Mouse (Mus musculus): ENCODE results near the gene Copz2.
"Not testable (repeated sequence)": the region's sequence is repeated elsewhere in the genome, so short reads cannot be mapped to it uniquely, and the experiment has no call there.

The Copz2 gene

DNA sequence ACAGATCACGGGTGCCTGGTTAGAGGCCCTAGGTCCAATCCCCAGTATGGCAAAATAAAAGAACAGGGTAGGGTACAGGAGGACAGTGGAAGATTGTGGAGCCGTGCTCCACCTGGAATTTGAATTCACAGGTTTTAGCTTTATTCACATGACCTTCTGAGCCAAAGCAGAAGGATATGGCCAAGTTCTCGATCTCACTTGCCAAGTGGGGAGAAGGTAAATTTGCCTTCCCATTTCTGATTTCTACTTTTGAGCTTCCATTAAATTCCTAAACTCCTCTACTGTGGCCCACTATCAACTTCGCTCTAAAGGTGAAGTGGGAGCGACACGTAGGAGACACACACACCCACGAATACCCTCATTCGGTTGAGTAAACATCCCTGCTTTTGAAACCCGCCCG lies 20.8 kb upstream of the Copz2 start:
- no peak for DNase-seq (ENCODE audit: low read depth)

DNA sequence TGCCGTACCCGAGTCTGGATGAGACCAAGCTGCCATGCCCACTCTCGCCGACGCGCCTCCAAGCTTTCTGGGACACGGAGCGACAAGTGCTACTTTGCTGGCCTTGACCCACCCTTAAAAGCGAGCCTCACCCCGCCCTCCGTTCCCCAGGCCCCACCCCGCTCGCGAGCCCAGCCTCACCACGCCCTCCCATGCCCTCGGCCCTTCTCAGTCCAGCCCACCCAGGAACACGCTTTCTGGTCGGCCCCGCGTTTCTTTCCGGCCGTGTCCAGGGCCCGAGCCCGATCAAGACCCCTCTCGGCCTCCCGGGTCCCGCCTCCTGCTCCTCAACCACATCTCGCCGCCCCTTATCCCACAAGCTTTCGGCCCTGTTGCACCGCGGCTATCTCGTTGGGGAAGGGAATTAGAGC lies 20.3 kb upstream of the Copz2 start:
- DNase-seq (ENCODE audit: low read depth): peak; percentile 79

DNA sequence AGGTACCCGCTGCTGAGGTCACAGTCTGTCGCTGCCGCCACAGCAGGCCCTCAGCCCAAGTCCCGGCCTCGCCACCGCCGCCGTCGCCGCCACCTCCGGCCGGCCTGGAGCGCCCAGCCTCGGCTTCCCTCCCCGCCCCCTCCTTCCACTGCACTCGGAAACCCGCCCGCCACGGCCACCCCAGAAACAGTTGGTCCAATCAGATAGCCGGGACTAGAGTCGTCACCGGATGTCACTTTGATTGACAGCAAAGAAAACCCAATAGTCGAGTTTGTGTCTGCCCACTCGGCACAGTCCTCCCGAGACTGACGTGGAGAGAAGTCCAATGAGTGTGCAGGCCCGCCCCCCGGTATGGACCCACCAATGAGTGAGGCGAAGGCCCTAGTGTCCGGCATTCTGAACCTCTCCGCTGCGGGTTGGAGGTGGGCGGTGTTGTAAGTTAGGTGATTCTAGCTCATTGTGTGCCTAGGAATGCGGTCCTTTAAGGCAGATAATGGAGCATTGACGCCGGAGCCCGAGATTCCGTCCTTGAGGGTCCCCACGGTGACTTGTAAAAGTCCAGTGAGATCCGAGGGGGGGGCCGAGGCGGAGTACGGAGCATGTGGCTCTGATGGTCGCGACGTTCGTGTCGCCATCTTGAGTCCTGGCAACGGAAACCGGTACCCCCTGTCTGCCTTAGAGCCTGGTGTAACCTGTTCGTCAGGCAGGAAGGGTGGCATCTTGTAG lies 19.7 kb upstream of the Copz2 start, which contains the start of gene Nfe2l1:
Gene Nfe2l1, minus strand, starts transcription at position 156 of the 726 bp plus-strand sequence.
- DNase-seq (ENCODE audit: low read depth): peak; percentile 96

DNA sequence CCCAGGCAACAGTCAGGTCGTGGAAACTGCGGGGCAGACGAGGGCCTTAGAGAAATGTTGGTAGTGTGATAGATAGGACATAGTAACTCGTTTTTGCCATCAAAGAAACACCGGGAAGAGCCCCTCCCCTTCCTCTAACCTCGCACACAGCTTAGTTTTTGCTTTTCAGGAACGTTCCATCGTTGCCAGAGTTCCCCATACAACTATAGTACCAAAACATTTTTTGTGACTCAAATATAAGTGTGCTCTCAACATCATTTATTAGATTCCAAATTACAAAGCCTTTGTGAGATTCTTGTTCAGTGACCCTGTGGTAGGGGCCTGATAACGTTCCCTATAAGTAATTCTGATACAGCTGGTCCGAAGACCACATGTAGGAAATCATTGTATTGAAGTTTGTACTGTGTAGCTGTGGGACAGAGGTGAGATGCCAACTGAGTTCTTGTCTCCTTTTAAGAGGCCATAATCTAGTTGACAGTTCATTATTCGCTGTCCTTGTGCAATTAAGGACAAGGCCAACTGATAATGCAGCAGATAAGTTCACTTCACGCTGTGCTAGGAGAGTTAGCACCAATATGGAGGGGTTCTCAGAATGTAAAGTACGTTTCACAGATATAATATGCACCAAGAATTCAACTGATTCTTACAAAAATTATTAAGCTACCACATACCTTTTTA lies 19.0 kb upstream of the Copz2 start:
- no peak for DNase-seq (ENCODE audit: low read depth)

DNA sequence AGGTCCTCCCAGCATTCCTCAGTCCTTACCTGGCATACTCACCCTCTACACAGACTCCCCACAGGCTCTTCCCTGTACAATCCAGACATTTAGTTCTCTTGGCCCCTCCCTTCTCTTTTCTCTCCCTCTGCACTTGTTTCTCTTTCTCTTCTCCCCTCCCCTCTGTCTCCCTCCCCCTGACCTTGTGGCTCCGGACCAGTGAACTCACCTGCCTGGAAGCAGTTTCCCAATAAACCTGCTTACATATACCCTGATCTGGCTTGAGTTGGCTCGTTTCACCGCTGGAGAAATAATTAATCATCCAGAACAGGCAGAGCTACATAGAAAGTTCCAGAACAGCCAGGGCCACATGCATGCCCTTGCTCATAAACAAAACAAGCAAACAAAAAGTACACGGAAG lies 18.2 kb upstream of the Copz2 start:
- DNase-seq (ENCODE audit: low read depth): no peak

DNA sequence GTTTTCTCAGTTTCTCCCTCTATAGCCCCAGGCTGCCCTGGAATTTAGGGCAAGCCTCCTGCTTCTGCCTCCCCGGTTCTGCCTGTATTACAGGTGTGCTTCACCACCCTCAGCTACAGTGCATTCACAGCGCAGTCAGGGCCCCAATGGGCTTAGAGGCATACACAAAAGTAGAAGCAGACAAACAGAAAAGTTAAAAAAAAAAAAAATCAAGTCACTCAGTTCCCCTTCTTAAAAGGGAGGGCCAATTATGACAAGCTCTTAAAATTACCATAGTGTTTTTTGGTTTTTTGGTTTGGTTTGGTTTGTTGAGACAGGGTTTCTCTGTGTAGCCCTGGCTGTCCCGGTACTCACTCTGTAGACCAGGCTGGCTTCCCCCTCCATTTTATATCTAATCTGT lies 17.1 kb upstream of the Copz2 start:
- no peak for DNase-seq (ENCODE audit: low read depth)

DNA sequence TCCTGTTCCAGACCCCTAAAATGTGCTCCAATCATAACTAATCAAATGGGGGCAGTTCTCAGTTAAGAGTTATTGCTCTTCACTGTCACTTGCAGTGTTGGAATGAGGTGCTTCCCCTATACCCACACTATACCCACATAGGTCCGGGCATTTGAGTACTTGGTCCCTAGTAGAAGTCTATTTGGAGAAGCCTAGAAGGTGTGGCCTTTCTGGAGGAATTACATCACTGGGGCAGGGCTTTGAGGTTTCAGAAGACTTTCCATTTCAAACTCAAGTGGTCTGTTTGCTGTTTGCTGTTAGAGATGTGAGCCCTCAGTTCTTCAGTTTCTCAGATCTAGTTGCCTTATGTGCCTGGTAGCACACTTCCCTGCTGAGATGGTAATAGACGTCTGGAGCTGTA lies 16.7 kb upstream of the Copz2 start:
- no peak for DNase-seq (ENCODE audit: low read depth)

DNA sequence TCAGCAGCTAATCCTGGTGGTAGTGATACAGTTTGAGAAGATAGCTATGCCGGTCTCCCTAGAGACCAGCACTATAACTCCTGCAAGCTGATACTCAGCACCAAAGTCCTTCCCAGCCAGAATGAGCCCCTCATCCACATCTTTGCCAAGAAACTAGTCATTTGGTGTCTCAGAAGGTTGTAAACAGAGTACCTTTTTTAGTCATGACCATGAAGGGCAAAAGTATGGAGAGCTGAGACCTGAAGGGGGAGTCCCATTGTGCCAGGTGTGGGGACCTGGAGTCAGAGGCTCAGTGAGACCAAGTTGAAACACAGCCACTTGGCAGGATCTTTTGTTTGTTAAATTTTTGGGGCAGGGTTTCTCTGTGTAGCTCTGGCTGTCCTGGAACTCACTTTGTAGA lies 15.5 kb upstream of the Copz2 start:
- DNase-seq (ENCODE audit: low read depth): no peak

DNA sequence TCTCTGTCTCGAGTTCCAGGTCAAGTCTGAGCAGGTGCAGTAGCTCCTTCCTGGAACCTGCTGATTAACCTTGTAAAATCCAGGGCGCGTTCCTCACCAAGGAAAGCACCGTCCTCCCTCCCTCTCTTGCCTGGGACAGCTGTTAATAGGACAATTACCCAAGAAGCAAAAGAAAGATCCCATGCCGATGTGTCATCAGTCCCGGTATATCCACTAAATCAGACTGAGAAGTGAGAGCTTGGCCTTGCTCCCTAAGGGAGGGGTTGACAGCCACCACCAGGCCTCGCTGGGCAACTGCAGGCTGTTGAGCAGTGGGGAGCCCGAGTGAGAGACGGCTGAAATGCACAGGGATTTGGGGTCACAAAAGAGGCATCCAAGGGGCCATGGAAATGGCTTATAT lies 12.4 kb upstream of the Copz2 start:
- no peak for DNase-seq (ENCODE audit: low read depth)

DNA sequence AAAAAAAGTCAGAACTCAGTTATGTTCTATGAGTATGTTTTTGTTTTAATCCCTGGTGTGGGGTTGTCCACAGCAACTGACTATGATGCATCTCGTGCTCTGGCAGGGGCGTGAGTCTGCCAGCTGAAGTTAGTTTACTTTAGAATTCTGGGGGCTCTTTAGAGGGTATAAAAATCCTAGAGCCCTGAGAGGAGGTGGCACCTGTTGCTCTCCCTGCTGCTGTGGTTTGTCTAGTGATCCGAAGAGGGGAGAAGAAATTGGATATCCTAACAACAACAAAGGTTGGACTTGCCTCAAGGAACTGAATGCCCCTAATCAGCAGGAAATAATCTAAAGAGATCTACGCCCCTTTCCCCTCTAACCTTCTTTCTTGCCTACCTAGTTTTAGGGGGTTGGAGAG lies 11.3 kb upstream of the Copz2 start:
- DNase-seq (ENCODE audit: low read depth): no peak

DNA sequence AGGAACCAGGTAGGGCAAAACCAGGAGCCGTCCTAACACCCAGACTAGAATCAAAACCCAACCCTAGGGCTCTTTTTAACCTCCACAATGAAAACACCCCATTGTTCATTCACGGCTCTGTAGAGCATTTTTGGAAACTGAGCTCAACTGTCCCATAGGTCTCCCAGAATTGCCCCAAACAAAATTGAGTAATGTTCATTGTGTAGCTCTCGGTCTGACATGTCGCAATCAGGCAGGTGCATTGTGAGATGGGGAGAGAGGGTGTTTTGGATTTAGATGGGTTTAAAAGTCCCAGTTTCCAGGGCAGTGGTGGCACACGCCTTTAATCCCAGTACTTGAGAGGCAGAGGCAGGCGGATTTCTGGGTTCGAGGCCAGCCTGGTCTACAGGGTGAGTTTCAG lies 10.2 kb upstream of the Copz2 start:
- no peak for DNase-seq (ENCODE audit: low read depth)

DNA sequence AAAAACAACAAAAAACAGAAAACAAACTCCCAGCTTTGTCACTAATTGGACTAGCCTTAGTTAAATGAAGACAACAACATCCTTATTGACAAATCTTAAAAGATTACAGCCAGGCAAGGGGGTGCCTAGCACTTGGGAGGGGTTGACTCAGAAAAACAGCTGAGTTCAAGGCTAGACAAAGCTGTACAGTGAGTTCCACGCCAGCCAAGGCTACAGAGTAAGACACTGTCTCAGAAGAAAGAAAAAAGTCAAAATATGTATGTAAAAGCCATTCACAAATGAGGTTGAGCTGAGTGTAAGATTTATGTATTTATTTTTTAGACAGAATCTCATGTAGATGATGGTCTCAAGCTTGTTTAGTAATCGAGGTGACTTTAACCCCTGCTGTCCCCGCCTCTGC lies 9.8 kb upstream of the Copz2 start:
- no peak for DNase-seq (ENCODE audit: low read depth)

DNA sequence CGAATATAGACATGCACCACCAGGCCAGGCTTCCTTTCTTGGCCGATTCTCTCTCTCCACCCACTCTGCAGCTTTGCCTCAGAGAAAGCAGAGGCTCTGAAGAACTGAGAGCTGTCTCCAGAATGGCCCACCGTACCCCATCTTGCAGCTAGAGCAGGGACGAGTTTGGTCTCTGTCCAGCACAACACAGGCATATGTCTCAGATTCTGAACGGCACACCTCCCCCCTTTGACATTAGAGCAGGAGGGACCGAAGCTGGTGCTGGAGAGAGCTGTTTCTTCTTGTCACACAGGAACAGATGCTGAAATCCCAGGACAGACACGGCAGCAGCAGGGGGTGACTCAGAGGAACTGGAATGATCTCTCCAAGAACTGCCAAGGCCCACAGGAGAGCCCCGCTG lies 9.4 kb upstream of the Copz2 start:
- DNase-seq (ENCODE audit: low read depth): no peak

DNA sequence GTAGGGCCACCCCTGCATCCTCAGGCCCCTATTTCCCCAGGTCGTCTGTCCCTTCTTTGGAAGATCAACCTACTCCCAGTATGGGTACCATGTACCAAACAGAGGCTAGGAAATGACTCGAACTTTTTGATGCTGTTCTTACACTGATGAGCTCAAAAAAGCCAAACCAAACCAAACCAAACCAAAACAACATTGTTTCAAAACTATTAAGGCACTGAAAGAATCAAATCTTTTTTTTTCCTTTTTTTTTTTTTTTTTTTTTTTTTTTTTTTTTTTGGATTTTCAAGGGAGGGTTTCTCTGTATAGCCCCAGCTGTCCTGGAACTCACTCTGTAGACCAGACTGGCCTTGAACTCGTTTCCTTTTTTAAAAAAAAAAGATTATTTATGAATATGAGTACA lies 6.0 kb upstream of the Copz2 start:
- DNase-seq (ENCODE audit: low read depth): no peak

DNA sequence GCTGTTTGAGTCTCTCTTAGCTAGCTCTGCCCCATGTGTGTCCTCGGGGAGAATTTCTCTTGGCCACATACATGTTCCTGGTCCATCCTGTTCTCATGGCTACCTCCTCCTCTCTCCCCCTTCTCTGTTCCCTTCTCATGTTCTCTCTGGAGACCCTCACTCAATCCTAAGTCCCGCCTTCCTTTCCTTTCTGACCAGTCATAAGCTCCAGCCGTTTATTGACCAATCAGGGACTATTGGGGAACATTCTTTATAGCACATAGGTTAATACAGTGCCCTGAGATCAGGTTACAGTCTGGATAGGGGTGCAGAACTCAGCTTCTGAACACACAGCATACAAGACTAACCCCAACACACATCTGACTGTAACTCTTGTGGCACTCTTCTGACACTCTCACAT lies 2.4 kb upstream of the Copz2 start:
- DNase-seq (ENCODE audit: low read depth): no peak

DNA sequence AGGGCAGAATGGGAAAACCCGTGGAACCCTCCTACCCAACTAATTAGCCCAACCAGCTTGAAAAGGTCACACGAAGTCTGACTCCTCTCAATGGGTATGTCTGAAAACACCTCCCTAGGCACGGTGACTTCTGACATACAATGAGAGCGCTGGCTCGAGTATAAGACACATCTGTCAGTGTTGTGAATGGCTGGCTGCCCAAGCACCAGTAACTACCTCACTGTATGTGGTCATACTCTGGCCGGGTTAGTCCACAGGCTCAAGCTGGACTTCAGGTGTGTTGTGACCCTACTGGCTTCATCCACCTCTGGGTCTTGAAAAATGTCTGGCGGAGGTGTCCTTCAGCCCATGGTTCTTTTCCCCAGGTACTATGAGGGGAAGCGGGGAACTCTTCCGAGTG lies 976 bp upstream of the Copz2 start:
- DNase-seq (ENCODE audit: low read depth): no peak

DNA sequence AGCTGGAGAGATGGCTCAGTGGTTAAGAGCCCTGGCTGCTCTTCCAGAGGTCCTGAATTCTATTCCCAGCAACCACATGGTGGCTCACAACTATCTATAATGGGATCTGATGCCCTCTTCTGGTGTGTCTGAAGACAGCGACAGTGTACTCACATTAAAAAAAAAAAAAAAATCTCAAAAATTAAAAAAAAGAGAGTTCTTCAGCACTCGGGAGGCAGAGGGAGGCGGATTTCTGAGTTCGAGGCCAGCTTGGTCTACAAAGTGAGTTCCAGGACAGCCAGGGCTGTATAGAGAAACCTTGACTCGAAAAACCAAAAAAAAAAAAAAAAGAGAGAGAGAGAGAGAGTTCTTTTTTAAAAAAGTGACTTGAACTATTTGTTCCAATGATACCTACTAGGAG lies 525 bp upstream of the Copz2 start:
- DNase-seq (ENCODE audit: low read depth): not testable (repeated sequence)

DNA sequence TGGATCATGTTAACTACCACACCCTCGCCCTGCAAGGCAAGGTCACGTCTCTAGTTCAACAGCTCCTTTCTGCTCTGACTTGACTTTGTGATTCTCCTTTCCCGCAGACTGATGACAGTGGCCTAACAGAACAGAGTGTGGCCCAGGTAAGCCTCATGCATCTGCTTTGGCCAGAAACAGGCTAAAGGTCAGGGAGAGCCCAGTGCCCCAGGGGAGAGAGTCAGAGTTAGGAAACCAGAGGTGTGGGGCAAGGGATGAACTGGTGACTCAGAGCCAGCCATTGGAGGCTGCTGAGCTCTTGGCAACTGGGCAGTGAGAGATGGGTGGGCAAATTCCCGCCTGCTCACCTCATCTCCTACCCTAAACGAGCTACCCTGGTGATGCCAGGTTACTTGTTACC lies 7.8 kb downstream of the Copz2 start:
- DNase-seq (ENCODE audit: low read depth): no peak

DNA sequence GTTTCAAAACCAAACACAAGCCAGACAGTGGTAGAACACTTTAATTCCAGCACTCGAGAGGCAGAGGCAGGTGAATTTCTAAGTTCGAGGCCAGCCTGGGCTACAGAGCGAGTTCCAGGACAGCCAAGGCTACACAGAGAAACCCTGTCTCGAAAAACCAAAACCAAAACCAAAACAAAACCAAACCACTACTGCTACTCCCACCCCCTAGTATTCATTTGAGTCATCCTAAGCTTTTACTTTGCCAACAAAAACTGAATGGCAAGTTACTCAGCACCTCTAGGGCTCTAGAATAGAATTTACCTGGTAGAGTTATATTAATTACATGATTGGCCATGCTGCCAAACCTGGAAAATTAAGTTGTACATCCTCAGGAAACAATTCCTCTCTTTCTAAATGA lies 10.0 kb downstream of the Copz2 start:
- DNase-seq (ENCODE audit: low read depth): no peak

DNA sequence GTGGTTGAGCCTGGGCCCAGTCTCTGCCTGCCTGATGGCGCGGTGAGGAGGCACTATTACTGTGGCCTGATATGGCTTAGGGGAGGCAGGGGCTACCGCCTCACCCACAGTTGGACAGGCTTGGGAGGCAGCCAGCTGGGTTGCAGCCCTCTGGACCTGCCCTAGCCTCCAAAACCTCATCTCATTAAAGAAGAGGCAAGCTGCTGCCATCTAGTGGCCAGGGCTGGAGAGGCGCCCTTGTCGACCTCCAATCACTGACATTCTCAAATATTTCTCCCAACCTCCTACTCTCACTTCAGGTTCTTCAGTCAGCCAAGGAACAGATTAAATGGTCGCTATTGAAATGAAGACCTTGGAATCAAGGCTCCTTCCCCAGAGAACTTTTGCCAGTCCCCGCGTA lies 10.9 kb downstream of the Copz2 start:
- DNase-seq (ENCODE audit: low read depth): peak; percentile 70

DNA sequence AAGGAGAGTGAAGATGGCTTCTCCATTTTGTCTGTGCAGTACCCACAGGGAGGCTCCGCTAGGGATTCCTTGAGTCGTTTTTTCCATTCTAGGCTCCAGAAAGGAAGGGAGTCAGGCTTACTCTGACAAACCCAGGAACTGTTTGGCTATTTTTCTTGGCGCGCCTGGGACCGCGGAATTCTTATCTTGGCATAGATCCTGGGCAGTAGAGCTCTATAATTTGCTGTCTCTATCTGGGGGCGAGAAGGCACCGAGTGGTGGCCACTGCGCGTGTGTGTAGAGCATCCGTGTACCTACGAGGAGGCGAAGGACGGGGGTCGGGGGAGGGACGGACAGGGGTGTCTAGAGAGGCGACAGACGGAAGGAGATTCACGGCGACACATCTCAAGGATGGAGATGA lies 11.8 kb downstream of the Copz2 start:
- DNase-seq (ENCODE audit: low read depth): no peak

DNA sequence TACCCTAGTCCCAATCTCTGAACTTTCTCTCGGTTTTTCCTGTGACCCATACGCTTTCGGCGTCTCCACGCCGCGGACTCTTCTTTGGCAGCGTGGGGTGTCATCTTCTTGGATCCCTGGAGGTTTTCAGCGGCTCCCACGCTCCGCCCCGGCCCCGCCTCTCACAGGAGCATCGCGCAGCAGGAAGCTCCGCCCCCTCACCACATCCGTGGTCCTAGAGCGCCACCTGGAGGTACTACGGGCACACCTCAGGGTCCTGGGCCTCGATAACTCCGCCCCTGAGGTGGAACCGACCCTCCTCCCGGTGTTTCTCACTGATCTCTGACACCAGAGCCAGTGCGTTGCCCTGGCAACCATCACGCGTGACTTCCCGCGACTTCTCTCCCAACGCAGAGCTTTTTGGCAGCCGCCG lies 12.2 kb downstream of the Copz2 start:
- peak; percentile 86 for DNase-seq (ENCODE audit: low read depth)

DNA sequence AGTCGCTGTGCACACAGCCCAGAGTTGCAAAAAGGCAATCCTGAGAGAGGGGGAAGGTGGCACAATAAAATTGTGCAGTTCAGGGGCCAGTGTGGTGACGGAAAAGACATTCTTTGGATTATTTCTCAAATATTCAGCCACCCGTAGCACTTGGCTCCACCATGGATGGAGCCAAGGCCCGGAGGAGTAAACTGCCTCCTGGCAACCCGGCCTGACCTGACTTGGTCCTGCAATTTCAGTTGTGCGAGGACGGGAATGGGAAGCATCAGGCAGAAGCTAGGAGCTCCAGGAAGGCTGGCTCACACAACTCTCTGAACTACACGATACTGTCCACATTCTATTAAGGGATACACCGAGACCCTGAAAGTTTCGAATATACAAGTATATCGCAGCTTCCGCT lies 12.9 kb downstream of the Copz2 start:
- no peak for DNase-seq (ENCODE audit: low read depth)

Data from c-Kit-positive CD71-negative TER-119-negative erythroid progenitor cells, embryonic 14.5 days (primary cell).